Mouse (Mus musculus) megakaryocyte, embryonic 14.5 days (primary cell): Measurements from ENCODE around the gene Syp.

ENCODE experiments used
- FLI1 ChIP-seq: IDR thresholded peaks from 2 replicates; pipeline ENCODE4 v1.6.1; 2012; ENCODE audit warnings: low read length, inconsistent platforms, mixed read lengths
- GATA1 ChIP-seq: IDR thresholded peaks from 3 replicates; pipeline ENCODE4 v1.6.1; 2012; ENCODE audit warnings: mixed read lengths, low read length, inconsistent platforms, borderline replicate concordance

DNA sequence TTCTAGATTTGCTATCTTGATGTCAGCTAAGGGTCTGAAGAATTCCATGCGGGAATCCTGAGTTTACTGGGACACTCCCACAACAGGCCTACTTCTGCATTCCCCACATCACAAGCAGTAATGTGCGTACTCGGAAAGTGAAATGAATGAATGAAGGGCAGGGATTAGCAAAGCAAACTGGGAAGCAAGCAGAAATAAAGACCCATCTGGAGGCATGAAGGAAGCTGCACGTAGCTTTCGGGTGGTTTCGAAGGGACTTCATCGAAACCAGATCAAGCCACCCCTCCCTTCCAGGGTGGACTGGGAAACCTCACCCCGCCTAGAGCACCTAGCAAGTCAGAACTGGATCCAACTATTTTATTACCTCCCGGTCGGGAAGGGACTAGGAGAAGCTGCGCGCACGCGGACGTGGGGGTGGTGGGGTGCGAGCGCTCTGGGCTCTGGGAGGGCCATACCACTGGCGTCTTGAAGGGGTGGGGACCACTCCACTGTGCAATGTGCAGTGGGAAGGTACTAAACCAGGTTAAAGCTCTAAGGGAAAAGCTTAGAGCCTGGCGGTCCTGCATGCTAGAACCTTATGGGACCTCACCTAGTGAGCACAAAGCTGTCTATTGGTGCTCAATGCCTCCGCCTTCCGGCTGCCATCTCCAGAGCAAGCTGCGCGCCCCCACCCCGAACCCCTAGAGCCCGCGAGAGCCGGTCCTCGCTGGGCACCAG, 36.2 kb downstream of the Syp start:
- TF ChIP-seq FLI1 (no peak), GATA1 (no peak)
